ENCODE assay signal across 8 mouse cellular contexts in genomic region chr1:89676411-89676810, GRCm38 (mm10).
DNase-seq lines count a peak whose midpoint lies in the region; TF ChIP-seq lines count a peak whose summit lies in the region.

No protein-coding gene starts in this region.

- H3K36me3 ChIP-seq in heart, embryonic 10.5 days, result peaks cover 44% of the 10 kb centered on the region

- no peak for DNase-seq in left cerebral cortex, adult 2 months (ENCODE audit: extremely low spot score in 1 of 2, low spot score in 2 of 2)
- DNase-seq in left cerebral cortex, postnatal 36 days (ENCODE audit: low spot score in 2 of 2), result no peak
- DNase-seq in ES-CJ7 (ENCODE audit: low read depth, low spot score), result peak; percentile 29
- DNase-seq in layer of hippocampus, adult 9-11 months, result peak; percentile 32
- no peak for DNase-seq in frontal cortex, postnatal 36 days (ENCODE audit: low spot score in 2 of 2)
- DNase-seq in embryo, embryonic 10 days (ENCODE audit: low spot score), result no peak
- DNase-seq in heart, embryonic 10.5 days (ENCODE audit: low spot score), result no peak

- 76% methylated on average over 4 of the region's 4 CpGs for WGBS in heart, embryonic 10.5 days

- H3K27me3 ChIP-seq in heart, embryonic 10.5 days (ENCODE audit: insufficient read depth, poor library complexity, severe bottlenecking), result no peaks in the 10 kb centered on the region

- H3K4me3 ChIP-seq in left cerebral cortex, adult 2 months, result no peak overlapping the region
- H3K4me3 ChIP-seq in bone marrow macrophage, adult 2 months (ENCODE audit: insufficient read depth, low read length), result no peak overlapping the region
- H3K4me3 ChIP-seq in heart, embryonic 10.5 days, result no peak overlapping the region

- no peak for TF ChIP-seq POLR2A in bone marrow macrophage, adult 2 months (IDR thresholded peaks at IDR 0.05; ENCODE audit: borderline replicate concordance, low read depth, low read length)

- intact Hi-C loops in left cerebral cortex, adult 2 months (cut with DNase I), result no loop called here
- intact Hi-C loops in left cerebral cortex, postnatal 36 days (cut with DNase I), result no loop called here

- no peak overlapping the region for H3K27ac ChIP-seq in left cerebral cortex, adult 2 months
- no peak overlapping the region for H3K27ac ChIP-seq in bone marrow macrophage, adult 2 months (ENCODE audit: insufficient read depth, low read depth, low read length)
- no peak overlapping the region for H3K27ac ChIP-seq in heart, embryonic 10.5 days

- no peaks in the 10 kb centered on the region for H3K4me1 ChIP-seq in bone marrow macrophage, adult 2 months (ENCODE audit: control insufficient read depth, insufficient read depth, low read length)
- no peaks in the 10 kb centered on the region; the same call in 1 of the 2 replicates for H3K4me1 ChIP-seq in heart, embryonic 10.5 days

- H3K9me3 ChIP-seq in heart, embryonic 10.5 days, result no peaks in the 10 kb centered on the region

- TF ChIP-seq CTCF in left cerebral cortex, adult 2 months (IDR thresholded peaks at IDR 0.05), result peak; percentile 57
- TF ChIP-seq CTCF in bone marrow macrophage, adult 2 months (IDR thresholded peaks at IDR 0.05; ENCODE audit: low read depth, low read length), result peak; percentile 69

Comparison
In these comparisons a context has a peak if more than half of its experiments do, and no peak if none do; other contexts are left out.
1. DNase-seq: peak in ES-CJ7 (single experiment) and layer of hippocampus, adult 9-11 months (single experiment); none in left cerebral cortex, adult 2 months (0 of 2), left cerebral cortex, postnatal 36 days (0 of 2), frontal cortex, postnatal 36 days (0 of 2), embryo, embryonic 10 days (single experiment) and heart, embryonic 10.5 days (single experiment).